Mouse (Mus musculus): ENCODE data around the gene Tmem80.

- TF ChIP-seq POLR2A (IDR thresholded peaks at IDR 0.05; ENCODE audit: low read depth, low read length) (no peak), CTCF (IDR thresholded peaks at IDR 0.05; ENCODE audit: borderline replicate concordance, insufficient read depth, low read length) (no peak)
Measured at GRCm38 (mm10) chr7:141355051-141355450, 27.5 kb downstream of the Tmem80 start.
